Mouse (Mus musculus) ES-Bruce4 (cell line): Measurements from ENCODE around the gene Ramp1.

ENCODE experiments used
- EP300 ChIP-seq: IDR thresholded peaks from 2 replicates; pipeline ENCODE4 v1.6.1; 2011; ENCODE audit warnings: low read depth, low read length; ENCODE audit not compliant: insufficient read depth
- POLR2A ChIP-seq: IDR thresholded peaks from one replicate; pipeline ENCODE4 v1.8.1; 2011; ENCODE audit warnings: low read length; ENCODE audit not compliant: insufficient read depth

DNA sequence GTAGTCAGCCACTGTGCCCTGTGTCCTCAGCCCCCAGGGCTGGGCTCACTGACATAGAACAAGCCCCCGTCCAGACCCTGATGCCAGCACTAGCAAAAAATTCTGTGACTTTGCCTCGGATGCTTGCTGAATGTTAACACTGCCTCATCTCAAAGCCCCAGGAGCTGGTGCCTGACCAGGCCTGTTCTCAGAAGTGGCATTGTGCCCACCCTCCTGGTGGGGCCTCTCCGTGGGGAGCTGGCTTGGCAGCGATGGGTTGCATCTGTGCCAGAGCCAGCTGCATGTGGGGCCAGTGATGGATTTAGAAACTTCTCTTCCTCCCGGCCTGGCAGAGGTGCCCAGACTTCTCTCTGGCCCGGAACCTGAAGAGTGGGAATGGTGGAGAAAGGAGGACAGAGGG lies 30.2 kb downstream of the Ramp1 start:
- TF ChIP-seq EP300 (no peak), POLR2A (no peak)
